Mouse (Mus musculus) liver, adult 2 months (tissue): Measurements from ENCODE around the gene Ccr2. TPM values are rescaled to one million over a fixed set of nuclear protein-coding genes. Genes with fewer than 3 reads are reported as not detected.

Experiments used
- DNase-seq: peaks from one replicate; pipeline ENCODE4 v3.0.0-alpha.2; 2011; ENCODE audit warnings: low read depth, low spot score; ENCODE audit errors: extremely low read depth
- H3K27ac ChIP-seq: fragments of 200-500 bp; replicated peaks from 2 replicates; pipeline ENCODE4 v1.5.1; 2012; ENCODE audit warnings: low read depth, mild to moderate bottlenecking, control low read depth, inconsistent platforms, low read length; ENCODE audit not compliant: insufficient read depth
- H3K27me3 ChIP-seq: fragments of 200-500 bp; 2 replicates; pipeline ENCODE4 v1.6.1; 2012; ENCODE audit warnings: mild to moderate bottlenecking, moderate library complexity, low read length, inconsistent platforms; ENCODE audit not compliant: control insufficient read depth, insufficient read depth
- H3K36me3 ChIP-seq: fragments of 200-500 bp; 2 replicates; pipeline ENCODE4 v1.6.1; 2012; ENCODE audit warnings: low read length, inconsistent platforms; ENCODE audit not compliant: control insufficient read depth, insufficient read depth
- H3K4me1 ChIP-seq: fragments of 200-500 bp; 2 replicates; pipeline ENCODE4 v1.6.1; 2011; ENCODE audit warnings: low read length; ENCODE audit not compliant: control insufficient read depth, insufficient read depth
- H3K4me3 ChIP-seq: fragments of 200-500 bp; 2 replicates; pipeline ENCODE4 v1.5.1; 2011; ENCODE audit warnings: low read depth, mild to moderate bottlenecking, control low read depth, low read length, moderate library complexity; ENCODE audit not compliant: insufficient read depth
- H3K79me2 ChIP-seq: fragments of 200-500 bp; 2 replicates; pipeline ENCODE4 v1.6.1; 2012; ENCODE audit warnings: inconsistent platforms, mild to moderate bottlenecking, low read length, moderate library complexity; ENCODE audit not compliant: control insufficient read depth, insufficient read depth
- H3K9ac ChIP-seq: fragments of 200-500 bp; 2 replicates; pipeline ENCODE4 v1.6.1; 2012; ENCODE audit warnings: low read depth, mild to moderate bottlenecking, control low read depth, inconsistent platforms, low read length
- CTCF ChIP-seq: fragments of 200-500 bp; IDR thresholded peaks from 2 replicates; pipeline ENCODE4 v1.5.1; 2011; ENCODE audit warnings: low read depth, low read length, control low read depth
- POLR2A ChIP-seq: fragments of 200-500 bp; IDR thresholded peaks from 2 replicates; pipeline ENCODE4 v1.6.1; 2011; ENCODE audit warnings: low read length, control low read depth; ENCODE audit not compliant: insufficient read depth; ENCODE audit errors: extremely low read depth
- WGBS: fragments of 180-500 bp; shearing (Covaris S2); methylation state at CpG from one replicate; pipeline ENCODE4 v1.1.7; 2018; 5-methylcytosine and 5-hydroxymethylcytosine counted together
- polyA plus RNA-seq: library from polyadenylated mRNA; depleted of rRNA; stranded (reverse); fragments of >200 nt; gene quantifications from 2 replicates; pipeline ENCODE4 v1.2.3, GENCODE M21; 2012; rRNA removed
- total RNA-seq: library from RNA; depleted of rRNA; stranded (reverse); fragments of >200 nt; gene quantifications from 2 replicates; pipeline ENCODE4 v1.2.3, GENCODE M21; 2014; rRNA removed

Gene Ccr2
- total and polyA plus RNA-seq, 2 experiments: 0.43 to 1.2 TPM

DNA sequence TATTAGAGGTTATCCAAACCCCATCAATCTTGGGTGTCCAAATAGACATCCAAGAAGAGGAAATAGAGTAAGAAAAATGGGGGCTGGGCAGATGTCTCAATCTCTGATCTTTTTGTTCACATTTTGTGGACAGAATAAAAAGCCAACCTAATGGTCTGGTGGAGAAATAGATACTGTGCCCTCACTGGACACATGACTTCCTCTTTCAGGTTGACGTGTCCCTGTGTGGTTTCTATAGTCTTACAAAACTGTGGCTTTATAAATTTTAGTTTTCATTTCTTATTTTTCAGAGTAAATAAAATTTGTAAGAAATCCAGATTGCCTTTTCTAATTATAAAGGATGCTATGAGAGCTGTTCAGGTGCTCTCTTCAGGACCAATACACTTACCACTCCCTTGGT, 41.9 kb downstream of the Ccr2 start:
- 86% methylated on average over 1 of the region's 1 CpGs for WGBS

DNA sequence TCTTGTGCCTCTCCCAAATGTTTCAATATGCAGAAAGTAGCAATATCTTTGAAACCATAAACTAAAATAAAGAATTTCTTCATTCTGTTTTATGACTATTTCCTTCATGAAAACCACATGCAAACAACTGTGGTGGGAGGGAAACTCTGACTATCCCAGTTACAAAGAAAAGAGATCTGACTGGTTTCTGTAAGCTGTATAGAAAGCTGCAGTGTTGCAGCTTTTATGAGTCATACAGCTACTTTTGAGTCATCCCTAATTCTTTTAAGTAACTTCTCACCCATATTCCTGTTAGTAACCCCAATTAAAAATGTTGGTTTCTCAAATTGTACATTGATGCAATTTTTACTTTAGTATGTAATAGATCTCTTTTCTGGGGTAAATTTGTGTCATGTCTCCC, 44.6 kb downstream of the Ccr2 start:
- Histone ChIP-seq H3K4me3 (no peak overlapping the region), H3K79me2 (no peaks in the 10 kb centered on the region), H3K36me3 (no peaks in the 10 kb centered on the region), H3K4me1 (no peaks in the 10 kb centered on the region), H3K9ac (no peak overlapping the region), H3K27me3 (no peaks in the 10 kb centered on the region), H3K27ac (no peak overlapping the region)
- DNase-seq: no peak
- TF ChIP-seq CTCF (no peak), POLR2A (no peak)

More for the DNA sequence above, 41.9 kb downstream of the Ccr2 start:
- H3K4me1 ChIP-seq: no peaks in the 10 kb centered on the region
- H3K79me2 ChIP-seq: no peaks in the 10 kb centered on the region
- DNase-seq: peak; percentile 39
- H3K27ac ChIP-seq: no peak overlapping the region
- no peak overlapping the region for H3K4me3 ChIP-seq
- H3K9ac ChIP-seq: no peak overlapping the region
- H3K36me3 ChIP-seq: no peaks in the 10 kb centered on the region
- TF ChIP-seq POLR2A (no peak), CTCF (no peak)
- H3K27me3 ChIP-seq: no peaks in the 10 kb centered on the region

Other genes with a start within 250 kb of the Ccr2 start
- 0.18 and 0.34 TPM in 2 replicates for gene Xcr1, start 239.9 kb upstream of the Ccr2 start, total RNA-seq
- gene Xcr1, start 239.9 kb upstream of the Ccr2 start, polyA plus RNA-seq: 0.09 and 0.22 TPM in 2 replicates
- under 0.01 and 0.20 TPM in 2 replicates for gene Ccr1, start 133.3 kb upstream of the Ccr2 start, total RNA-seq
- gene Ccr1, start 133.3 kb upstream of the Ccr2 start, polyA plus RNA-seq: 0.04 TPM in 1 of 2 replicates, not detected in the other
- gene Ccr1l1, start 123.5 kb upstream of the Ccr2 start, total RNA-seq: not detected in 2 replicates
- 0.12 TPM in 1 of 2 replicates, not detected in the other for gene Ccr1l1, start 123.5 kb upstream of the Ccr2 start, polyA plus RNA-seq
- gene Ccr3, start 80.0 kb upstream of the Ccr2 start, total RNA-seq: 0.13 and 0.18 TPM in 2 replicates
- 0.04 and 0.17 TPM in 2 replicates for gene Ccr3, start 80.0 kb upstream of the Ccr2 start, polyA plus RNA-seq
- 1.6 and 2.2 TPM in 2 replicates for gene Ccr5, start 19.6 kb downstream of the Ccr2 start, total RNA-seq
- gene Ccr5, start 19.6 kb downstream of the Ccr2 start, polyA plus RNA-seq: 1.0 and 2.0 TPM in 2 replicates
- gene 2010315B03Rik, start 210.7 kb downstream of the Ccr2 start, total RNA-seq: 23.2 and 27.5 TPM in 2 replicates
- gene 2010315B03Rik, start 210.7 kb downstream of the Ccr2 start, polyA plus RNA-seq: 3.6 and 4.2 TPM in 2 replicates